Comparison of ENCODE assay signal across 8 mouse cellular contexts in genomic region chr5:115349225-115349555, GRCm38 (mm10). TPM values are rescaled to one million over a fixed set of nuclear protein-coding genes. Genes with fewer than 3 reads are reported as not detected.
DNase-seq lines count a peak whose midpoint lies in the region; ATAC-seq and TF ChIP-seq lines count a peak whose summit lies in the region.

No protein-coding gene starts in this region.

- peaks cover 6% of the 10 kb centered on the region; the same call in 1 of the 2 replicates for H3K4me1 ChIP-seq in kidney, embryonic 14.5 days (ENCODE audit: control insufficient read depth, insufficient read depth, low read length)
- H3K4me1 ChIP-seq in cortical plate, adult 2 months (ENCODE audit: control insufficient read depth, insufficient read depth, low read length), result peaks cover 3% of the 10 kb centered on the region; the same call in 1 of the 2 replicates
- peaks cover 13% of the 10 kb centered on the region for H3K4me1 ChIP-seq in intestine, embryonic 14.5 days (replicated peaks; ENCODE audit: control insufficient read depth, insufficient read depth, low read length)
- H3K4me1 ChIP-seq in midbrain, embryonic 16.5 days (ENCODE audit: control insufficient read depth, insufficient read depth, low read length), result peaks cover 15% of the 10 kb centered on the region

- no peaks in the 10 kb centered on the region for H3K27me3 ChIP-seq in kidney, embryonic 14.5 days (ENCODE audit: control insufficient read depth, insufficient read depth, low read length)
- no peaks in the 10 kb centered on the region for H3K27me3 ChIP-seq in intestine, embryonic 14.5 days (replicated peaks; ENCODE audit: control insufficient read depth, insufficient read depth, low read length)
- no peaks in the 10 kb centered on the region for H3K27me3 ChIP-seq in midbrain, embryonic 16.5 days (ENCODE audit: control insufficient read depth, insufficient read depth, low read depth, low read length)

- ATAC-seq in kidney, embryonic 14.5 days (ENCODE audit: low FRiP score, low TSS enrichment), result no peak; the same call in 1 of the 2 replicates
- peak; percentile 10; the same call in 1 of the 2 replicates for ATAC-seq in intestine, embryonic 14.5 days (replicated peaks; ENCODE audit: low FRiP score, low TSS enrichment, low read depth)
- peak; percentile 44 for ATAC-seq in midbrain, embryonic 16.5 days

- peak overlapping the region; percentile 71 for H3K27ac ChIP-seq in kidney, embryonic 14.5 days (ENCODE audit: low read depth, low read length)
- peak overlapping the region; percentile 25; the same call in 1 of the 2 replicates for H3K27ac ChIP-seq in cortical plate, adult 2 months (ENCODE audit: insufficient read depth, low read length)
- H3K27ac ChIP-seq in intestine, embryonic 14.5 days (ENCODE audit: low read depth), result peak overlapping the region; percentile 64
- peak overlapping the region; percentile 81 for H3K27ac ChIP-seq in midbrain, embryonic 16.5 days (ENCODE audit: low read length)

- no peak for DNase-seq in kidney, postnatal 25 days
- no peak for DNase-seq in intestine, embryonic 14.5 days (ENCODE audit: low spot score)
- DNase-seq in T-cell, adult 2 months (ENCODE audit: low spot score), result no peak
- no peak for DNase-seq in spleen, adult 18-20 months
- no peak for DNase-seq in embryo, embryonic 10.5 days (ENCODE audit: low spot score)

- H3K9ac ChIP-seq in kidney, embryonic 14.5 days (ENCODE audit: low read depth, low read length), result peak overlapping the region; percentile 79
- H3K9ac ChIP-seq in intestine, embryonic 14.5 days (ENCODE audit: low read length), result peak overlapping the region; percentile 49
- peak overlapping the region; percentile 60 for H3K9ac ChIP-seq in midbrain, embryonic 16.5 days (ENCODE audit: low read depth, low read length)

- H3K4me2 ChIP-seq in kidney, embryonic 14.5 days (replicated peaks; ENCODE audit: low read depth, low read length), result peak overlapping the region; percentile 80
- peak overlapping the region; percentile 83 for H3K4me2 ChIP-seq in intestine, embryonic 14.5 days (ENCODE audit: low read length)
- peak overlapping the region; percentile 62 for H3K4me2 ChIP-seq in midbrain, embryonic 16.5 days (ENCODE audit: low read length)

- H3K9me3 ChIP-seq in kidney, embryonic 14.5 days (ENCODE audit: control insufficient read depth, low read length), result peaks cover 3% of the 10 kb centered on the region; the same call in 1 of the 2 replicates
- H3K9me3 ChIP-seq in intestine, embryonic 14.5 days (ENCODE audit: control insufficient read depth, low read length), result no peaks in the 10 kb centered on the region
- H3K9me3 ChIP-seq in midbrain, embryonic 16.5 days (replicated peaks; ENCODE audit: control insufficient read depth, low read length, poor library complexity, severe bottlenecking), result no peaks in the 10 kb centered on the region

- under 1% methylated on average over 18 of the region's 18 CpGs for WGBS in kidney, embryonic 14.5 days
- under 1% methylated on average over 18 of the region's 18 CpGs for WGBS in intestine, embryonic 14.5 days
- under 1% methylated on average over 18 of the region's 18 CpGs for WGBS in midbrain, embryonic 16.5 days

- H3K36me3 ChIP-seq in kidney, embryonic 14.5 days (ENCODE audit: control insufficient read depth, insufficient read depth, low read length), result peaks cover 25% of the 10 kb centered on the region
- peaks cover 25% of the 10 kb centered on the region for H3K36me3 ChIP-seq in intestine, embryonic 14.5 days (ENCODE audit: control insufficient read depth, insufficient read depth, low read length)
- peaks cover 13% of the 10 kb centered on the region for H3K36me3 ChIP-seq in midbrain, embryonic 16.5 days (ENCODE audit: control insufficient read depth, insufficient read depth, low read length)

- H3K4me3 ChIP-seq in kidney, embryonic 14.5 days (ENCODE audit: low read length), result peak overlapping the region; percentile 92
- H3K4me3 ChIP-seq in cortical plate, adult 2 months (ENCODE audit: insufficient read depth, low read length), result peak overlapping the region; percentile 70
- peak overlapping the region; percentile 94 for H3K4me3 ChIP-seq in intestine, embryonic 14.5 days (ENCODE audit: low read depth, low read length)
- H3K4me3 ChIP-seq in midbrain, embryonic 16.5 days (ENCODE audit: low read depth, low read length), result peak overlapping the region; percentile 93

- TF ChIP-seq CTCF in cortical plate, adult 2 months (IDR thresholded peaks at IDR 0.05; ENCODE audit: extremely low read depth, insufficient read depth, low read length), result no peak

- TF ChIP-seq POLR2A in cortical plate, adult 2 months (IDR thresholded peaks at IDR 0.05; ENCODE audit: extremely low read depth, insufficient read depth, low read length), result no peak

RNA-seq across cellular contexts. Expression of gene Cox6a1, which starts 0.4 kb away (rescaled TPM):
- 911 and 1,119 TPM in 2 replicates for polyA plus RNA-seq in kidney, embryonic 14.5 days (2014; fragmentation: Nextera tagmentation; extraction: Ambion mirVana)
- polyA plus RNA-seq in cortical plate, adult 2 months (2012; rRNA removed), result 2,613 and 2,894 TPM in 2 replicates
- polyA plus RNA-seq in intestine, embryonic 14.5 days (2014; fragmentation: Nextera tagmentation; extraction: Ambion mirVana), result 1,031 and 1,178 TPM in 2 replicates
- polyA plus RNA-seq in midbrain, embryonic 16.5 days (2015; fragmentation: Nextera tagmentation; extraction: Ambion mirVana), result 1,007 and 1,008 TPM in 2 replicates

RNA-seq across cellular contexts. Expression of gene Triap1, which starts 8.2 kb away (rescaled TPM):
- polyA plus RNA-seq in kidney, embryonic 14.5 days (2014; fragmentation: Nextera tagmentation; extraction: Ambion mirVana), result 56.2 and 62.2 TPM in 2 replicates
- polyA plus RNA-seq in cortical plate, adult 2 months (2012; rRNA removed), result 26.3 and 27.8 TPM in 2 replicates
- 59.8 and 65.9 TPM in 2 replicates for polyA plus RNA-seq in intestine, embryonic 14.5 days (2014; fragmentation: Nextera tagmentation; extraction: Ambion mirVana)
- 47.9 and 52.6 TPM in 2 replicates for polyA plus RNA-seq in midbrain, embryonic 16.5 days (2015; fragmentation: Nextera tagmentation; extraction: Ambion mirVana)

RNA-seq across cellular contexts. Expression of gene Gatc, which starts 8.2 kb away (rescaled TPM):
- polyA plus RNA-seq in kidney, embryonic 14.5 days (2014; fragmentation: Nextera tagmentation; extraction: Ambion mirVana), result 35.8 and 36.9 TPM in 2 replicates
- 28.8 and 31.1 TPM in 2 replicates for polyA plus RNA-seq in cortical plate, adult 2 months (2012; rRNA removed)
- polyA plus RNA-seq in intestine, embryonic 14.5 days (2014; fragmentation: Nextera tagmentation; extraction: Ambion mirVana), result 33.7 and 40.2 TPM in 2 replicates
- polyA plus RNA-seq in midbrain, embryonic 16.5 days (2015; fragmentation: Nextera tagmentation; extraction: Ambion mirVana), result 37.8 and 43.5 TPM in 2 replicates

RNA-seq across cellular contexts. Expression of gene Srsf9, which starts 22.2 kb away (rescaled TPM):
- polyA plus RNA-seq in kidney, embryonic 14.5 days (2014; fragmentation: Nextera tagmentation; extraction: Ambion mirVana), result 320 and 334 TPM in 2 replicates
- polyA plus RNA-seq in cortical plate, adult 2 months (2012; rRNA removed), result 53.5 and 61.0 TPM in 2 replicates
- polyA plus RNA-seq in intestine, embryonic 14.5 days (2014; fragmentation: Nextera tagmentation; extraction: Ambion mirVana), result 226 and 231 TPM in 2 replicates
- 118 and 132 TPM in 2 replicates for polyA plus RNA-seq in midbrain, embryonic 16.5 days (2015; fragmentation: Nextera tagmentation; extraction: Ambion mirVana)

RNA-seq across cellular contexts. Expression of gene Dynll1, which starts 48.4 kb away (rescaled TPM):
- polyA plus RNA-seq in kidney, embryonic 14.5 days (2014; fragmentation: Nextera tagmentation; extraction: Ambion mirVana), result 1,720 and 2,039 TPM in 2 replicates
- polyA plus RNA-seq in cortical plate, adult 2 months (2012; rRNA removed), result 753 and 867 TPM in 2 replicates
- 1,564 and 1,605 TPM in 2 replicates for polyA plus RNA-seq in intestine, embryonic 14.5 days (2014; fragmentation: Nextera tagmentation; extraction: Ambion mirVana)
- polyA plus RNA-seq in midbrain, embryonic 16.5 days (2015; fragmentation: Nextera tagmentation; extraction: Ambion mirVana), result 1,084 and 1,126 TPM in 2 replicates

Comparison
In these comparisons a context has a peak if more than half of its experiments do, and no peak if none do; other contexts are left out.
1. H3K27ac ChIP-seq: peak in every context shown above with its lines; median percentile 81 in midbrain, embryonic 16.5 days; 71 in kidney, embryonic 14.5 days; 64 in intestine, embryonic 14.5 days; 25 in cortical plate, adult 2 months.